Mouse (Mus musculus): ENCODE data around the gene Mypn. TPM values are rescaled to one million over a fixed set of nuclear protein-coding genes. Genes with fewer than 3 reads are reported as not detected.

The Mypn gene
- total and polyA plus RNA-seq, 3 experiments = 0.17 to 0.81 (median 0.39) TPM

GRCm38 (mm10) chr10:63161240-63161639 is 42.5 kb downstream of the Mypn start:
- H3K4me1 ChIP-seq (ENCODE audit: control insufficient read depth in 1 of 2, insufficient read depth in 2 of 2) = peaks cover 3 to 7% of the 10 kb centered on the region in 2 experiments; a peak in 3 of 4 replicates
- H3K27ac ChIP-seq (ENCODE audit: insufficient read depth, low read depth) = no peak overlapping the region
- dilution Hi-C loops (cut with MboI; ENCODE audit: extremely low pct_ligation_motif_present, extremely low pct_unique_long_range_greater_than_20kb, low sequenced_read_pairs) (no loop called here), in situ Hi-C loops (cut with MboI; ENCODE audit: low pct_ligation_motif_present, low pct_unique_long_range_greater_than_20kb, low sequenced_read_pairs) (no loop called here)
- no peak for DNase-seq (ENCODE audit: extremely low read depth)
- H3K27me3 ChIP-seq (replicated peaks) = no peaks in the 10 kb centered on the region
- no peak overlapping the region for H3K4me3 ChIP-seq (replicated peaks in 1 of 3; ENCODE audit: low read depth in 2 of 3, low read length in 2 of 3, poor library complexity in 1 of 3)
- H3K4me2 ChIP-seq (ENCODE audit: insufficient read depth, low read depth, poor library complexity, severe bottlenecking) = no peak overlapping the region
- H3K79me2 ChIP-seq (replicated peaks; ENCODE audit: control insufficient read depth, extremely low read depth, insufficient read depth, poor library complexity, severe bottlenecking) = no peaks in the 10 kb centered on the region
- no peaks in the 10 kb centered on the region for H3K36me3 ChIP-seq (replicated peaks in 1 of 2; ENCODE audit: control insufficient read depth in 1 of 2, insufficient read depth in 1 of 2, low read length in 1 of 2)
- no peak; the same call in 1 of the 2 replicates for TF ChIP-seq ZNF384 (IDR thresholded peaks at IDR 0.05; ENCODE audit: low read depth, low read length)
- TF ChIP-seq MYC (IDR thresholded peaks at IDR 0.05; ENCODE audit: low read depth, low read length) = no peak
- no peak for TF ChIP-seq ETS1 (conservative IDR thresholded peaks at IDR 0.05; ENCODE audit: low read depth, low read length)
- TF ChIP-seq MAX (IDR thresholded peaks at IDR 0.05; ENCODE audit: low read length) = no peak
- TF ChIP-seq EP300 (IDR thresholded peaks at IDR 0.05; ENCODE audit: low read length) = no peak
- no peak for TF ChIP-seq ZMIZ1 (IDR thresholded peaks at IDR 0.05; ENCODE audit: low read depth, low read length)
- no peak for TF ChIP-seq JUN (IDR thresholded peaks at IDR 0.05; ENCODE audit: insufficient read depth, low read depth, low read length)
- TF ChIP-seq KAT2A (IDR thresholded peaks at IDR 0.05; ENCODE audit: insufficient replicate concordance, low read length) = no peak
- TF ChIP-seq UBTF (IDR thresholded peaks at IDR 0.05; ENCODE audit: low read depth, low read length) = no peak
- no peak for TF ChIP-seq BHLHE40 (IDR thresholded peaks at IDR 0.05; ENCODE audit: low read depth, low read length)
- TF ChIP-seq SIN3A (IDR thresholded peaks at IDR 0.05; ENCODE audit: low read length) = no peak
- TF ChIP-seq SMC3 (IDR thresholded peaks at IDR 0.05; ENCODE audit: low read depth, low read length) = no peak
- no peak for TF ChIP-seq HCFC1 (IDR thresholded peaks at IDR 0.05; ENCODE audit: low read depth, low read length)
- TF ChIP-seq IRF4 (IDR thresholded peaks at IDR 0.05; ENCODE audit: low read depth, low read length) = no peak
- no peak overlapping the region for H3K9ac ChIP-seq (ENCODE audit: insufficient read depth, low read depth)
- no peaks in the 10 kb centered on the region for H3K9me3 ChIP-seq (replicated peaks; ENCODE audit: low read length)

GRCm38 (mm10) chr10:63160671-63161070 is 43.1 kb downstream of the Mypn start:
- peaks cover 3 to 7% of the 10 kb centered on the region in 2 experiments; a peak in 3 of 4 replicates for H3K4me1 ChIP-seq (ENCODE audit: control insufficient read depth in 1 of 2, insufficient read depth in 2 of 2)
- H3K79me2 ChIP-seq (replicated peaks; ENCODE audit: control insufficient read depth, extremely low read depth, insufficient read depth, poor library complexity, severe bottlenecking) = no peaks in the 10 kb centered on the region
- H3K9ac ChIP-seq (ENCODE audit: insufficient read depth, low read depth) = no peak overlapping the region
- no peaks in the 10 kb centered on the region for H3K27me3 ChIP-seq (replicated peaks)
- DNase-seq (ENCODE audit: extremely low read depth) = no peak
- no peak overlapping the region for H3K4me3 ChIP-seq (replicated peaks in 1 of 3; ENCODE audit: low read depth in 2 of 3, low read length in 2 of 3, poor library complexity in 1 of 3)
- dilution Hi-C loops (cut with MboI; ENCODE audit: extremely low pct_ligation_motif_present, extremely low pct_unique_long_range_greater_than_20kb, low sequenced_read_pairs) = no loop called here
- H3K36me3 ChIP-seq (replicated peaks in 1 of 2; ENCODE audit: control insufficient read depth in 1 of 2, insufficient read depth in 1 of 2, low read length in 1 of 2) = no peaks in the 10 kb centered on the region
- H3K9me3 ChIP-seq (replicated peaks; ENCODE audit: low read length) = no peaks in the 10 kb centered on the region
- no peak overlapping the region for H3K27ac ChIP-seq (ENCODE audit: insufficient read depth, low read depth)
- no peak overlapping the region for H3K4me2 ChIP-seq (ENCODE audit: insufficient read depth, low read depth, poor library complexity, severe bottlenecking)
- in situ Hi-C loops (cut with MboI; ENCODE audit: low pct_ligation_motif_present, low pct_unique_long_range_greater_than_20kb, low sequenced_read_pairs) = no loop called here
- no peak for TF ChIP-seq RAD21 (IDR thresholded peaks at IDR 0.05; ENCODE audit: low read depth, low read length)
- TF ChIP-seq POLR2AphosphoS2 (IDR thresholded peaks at IDR 0.05; ENCODE audit: low read depth, low read length) = no peak
- TF ChIP-seq NRF1 (IDR thresholded peaks at IDR 0.05; ENCODE audit: low read depth, low read length) = no peak
- no peak for TF ChIP-seq PAX5 (IDR thresholded peaks at IDR 0.05; ENCODE audit: low read length)
- TF ChIP-seq ELF1 (IDR thresholded peaks at IDR 0.05; ENCODE audit: low read depth, low read length) = no peak

All from CH12.LX (cell line).